Mouse (Mus musculus): Measurements from ENCODE around the gene Sdsl.

DNA sequence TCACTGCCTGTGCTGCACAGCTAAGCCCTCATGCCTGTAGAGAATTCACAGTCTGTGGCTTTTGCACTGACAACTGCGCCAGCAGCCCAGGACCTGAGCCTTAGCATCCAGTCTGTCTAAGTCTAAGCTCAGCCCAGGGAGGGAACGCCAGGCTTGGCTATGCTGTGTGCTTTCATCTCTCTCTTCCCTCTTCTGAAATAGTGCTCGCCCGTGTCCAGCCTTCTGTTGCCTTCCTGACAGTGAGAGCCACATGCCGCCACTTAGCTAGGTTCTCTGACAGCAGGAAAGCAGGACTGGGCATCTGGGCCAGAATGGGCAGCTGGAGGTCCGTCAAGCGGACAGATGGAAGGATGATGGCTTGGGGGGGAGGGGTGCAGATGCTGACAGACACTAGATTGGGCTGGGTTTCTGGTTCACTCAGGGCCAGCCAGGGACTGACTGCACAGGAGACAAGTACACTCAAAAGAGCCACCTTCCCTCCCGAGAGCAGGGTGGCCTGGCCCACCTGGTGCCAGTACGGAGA is 21.3 kb upstream of the Sdsl start:
- no peak for TF ChIP-seq CTCF (conservative IDR thresholded peaks at IDR 0.05; ENCODE audit: insufficient read depth, insufficient read length, low read depth, low read length)
- TF ChIP-seq POLR2A (IDR thresholded peaks at IDR 0.05; ENCODE audit: low read depth, low read length): no peak

Measured in kidney, adult 2 months (tissue).